In the genomic region with DNA sequence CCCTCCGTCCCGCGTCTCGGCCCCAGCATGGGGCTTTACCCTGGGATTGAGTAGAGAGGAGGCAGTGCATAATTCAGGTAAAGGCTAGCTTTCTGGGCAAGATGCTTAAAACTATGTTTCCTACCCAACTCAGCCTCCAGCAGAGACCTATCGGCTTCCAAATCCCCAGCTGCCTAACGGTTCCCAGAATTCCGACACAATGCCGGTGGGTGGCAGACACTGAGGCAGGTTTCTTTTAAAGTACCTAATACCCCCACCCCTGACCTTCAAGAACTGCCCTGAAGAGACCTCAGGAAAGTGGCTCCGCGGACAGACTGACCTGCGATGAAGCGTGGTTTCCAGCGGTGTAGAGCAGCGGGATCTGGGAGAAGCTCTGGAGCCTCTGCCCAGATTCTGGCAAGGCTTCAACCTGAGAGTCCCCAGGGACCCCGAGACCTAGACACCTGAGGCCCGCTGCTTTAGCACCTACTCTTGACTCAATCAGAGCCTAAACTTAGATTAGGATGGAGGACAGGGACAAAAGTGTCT, we compare ENCODE assay signal across 8 mouse cellular contexts. TPM values are rescaled to one million over a fixed set of nuclear protein-coding genes. Genes with fewer than 3 reads are reported as not detected.
DNase-seq lines count a peak whose midpoint lies in the region; ATAC-seq and TF ChIP-seq lines count a peak whose summit lies in the region.

No protein-coding gene starts in this region.

- 1% methylated on average over 16 of the region's 16 CpGs for WGBS in heart, embryonic 11.5 days (ENCODE audit: insufficient replicate concordance)
- WGBS in hindbrain, embryonic 16.5 days: under 1% methylated on average over 16 of the region's 16 CpGs

- peaks cover 23% of the 10 kb centered on the region for H3K4me1 ChIP-seq in heart, embryonic 11.5 days (ENCODE audit: control insufficient read depth, insufficient read depth, low read length)
- peaks cover 24% of the 10 kb centered on the region for H3K4me1 ChIP-seq in hindbrain, embryonic 16.5 days (ENCODE audit: control insufficient read depth, insufficient read depth, low read depth, low read length)

- H3K27ac ChIP-seq in heart, embryonic 11.5 days (ENCODE audit: low read depth, low read length): no peak overlapping the region
- H3K27ac ChIP-seq in hindbrain, embryonic 16.5 days (ENCODE audit: low read depth, low read length): no peak overlapping the region

- TF ChIP-seq POLR2A in myocyte (IDR thresholded peaks at IDR 0.05; ENCODE audit: insufficient read length, low read depth): no peak

- no peak for DNase-seq in heart, adult 8-10 months (ENCODE audit: low spot score)
- peak; percentile 66 for DNase-seq in embryo, embryonic 10.5 days (ENCODE audit: low spot score)
- DNase-seq in adrenal gland, postnatal 36 days: no peak
- no peak for DNase-seq in left cerebral cortex, postnatal 25 days (ENCODE audit: low spot score in 2 of 2)

- no peaks in the 10 kb centered on the region for H3K36me3 ChIP-seq in heart, embryonic 11.5 days (ENCODE audit: control insufficient read depth, insufficient read depth, low read length)
- no peaks in the 10 kb centered on the region for H3K36me3 ChIP-seq in hindbrain, embryonic 16.5 days (ENCODE audit: control insufficient read depth, insufficient read depth, low read length)
- no peaks in the 10 kb centered on the region for H3K36me3 ChIP-seq in myocyte (ENCODE audit: control insufficient read depth, insufficient read depth)

- intact Hi-C loops in left cerebral cortex, postnatal 25 days (cut with DNase I): no loop called here

- ATAC-seq in heart, embryonic 11.5 days (replicated peaks; ENCODE audit: insufficient number of reproducible peaks, low FRiP score, low TSS enrichment): no peak
- no peak for ATAC-seq in hindbrain, embryonic 16.5 days
- ATAC-seq in CD4-positive, CD25-positive, alpha-beta regulatory T cell, adult 4 months: no peak

- H3ac ChIP-seq in myocyte (ENCODE audit: control insufficient read depth, insufficient read length): peak overlapping the region; percentile 24

- H3K4me2 ChIP-seq in heart, embryonic 11.5 days: peak overlapping the region; percentile 89
- H3K4me2 ChIP-seq in hindbrain, embryonic 16.5 days (ENCODE audit: low read length): peak overlapping the region; percentile 96
- H3K4me2 ChIP-seq in myocyte (ENCODE audit: low read depth): peak overlapping the region; percentile 97

- H3K79me2 ChIP-seq in myocyte (ENCODE audit: control insufficient read depth, insufficient read depth): no peaks in the 10 kb centered on the region

- no peak overlapping the region for H3K9ac ChIP-seq in heart, embryonic 11.5 days (ENCODE audit: low read depth, low read length)
- no peak overlapping the region; the same call in 1 of the 2 replicates for H3K9ac ChIP-seq in hindbrain, embryonic 16.5 days (ENCODE audit: low read depth, low read length)

- peak overlapping the region; percentile 48 for H3K4me3 ChIP-seq in heart, embryonic 11.5 days (ENCODE audit: low read depth, low read length)
- H3K4me3 ChIP-seq in hindbrain, embryonic 16.5 days (ENCODE audit: low read length): peak overlapping the region; percentile 49
- peak overlapping the region; percentile 30 for H3K4me3 ChIP-seq in myocyte

- H3K9me3 ChIP-seq in heart, embryonic 11.5 days (replicated peaks; ENCODE audit: control insufficient read depth, low read length): no peaks in the 10 kb centered on the region
- no peaks in the 10 kb centered on the region for H3K9me3 ChIP-seq in hindbrain, embryonic 16.5 days (ENCODE audit: control insufficient read depth, low read length)

- peaks cover 40% of the 10 kb centered on the region for H3K27me3 ChIP-seq in heart, embryonic 11.5 days (ENCODE audit: control insufficient read depth, insufficient read depth, low read length)
- peaks cover 33% of the 10 kb centered on the region for H3K27me3 ChIP-seq in hindbrain, embryonic 16.5 days (replicated peaks; ENCODE audit: control insufficient read depth, insufficient read depth, low read length)
- H3K27me3 ChIP-seq in myocyte (ENCODE audit: control insufficient read depth, insufficient read depth, insufficient read length): no peaks in the 10 kb centered on the region

TF ChIP-seq in myocyte, 11 proteins besides CTCF, POLR2A, EP300 and RAD21:
- TF ChIP-seq USF1 (IDR thresholded peaks at IDR 0.05; ENCODE audit: low read depth) (no peak), MYOD1 (IDR thresholded peaks at IDR 0.05; ENCODE audit: control insufficient read depth in 1 of 3, insufficient read length in 2 of 3, low read depth in 2 of 3) (no peak), MYOG (IDR thresholded peaks at IDR 0.05; ENCODE audit: control insufficient read depth in 1 of 3, insufficient read depth in 1 of 3, insufficient read length in 2 of 3, low read depth in 2 of 3) (no peak), MAX (IDR thresholded peaks at IDR 0.05; ENCODE audit: low read depth) (no peak), SRF (IDR thresholded peaks at IDR 0.05; ENCODE audit: control insufficient read depth, insufficient read length, low read depth) (no peak), REST (IDR thresholded peaks at IDR 0.05; ENCODE audit: insufficient read depth, insufficient read length) (no peak), TCF12 (IDR thresholded peaks at IDR 0.05; ENCODE audit: insufficient read depth, poor library complexity, severe bottlenecking) (no peak), TCF3 (IDR thresholded peaks at IDR 0.05; ENCODE audit: insufficient read length, low read depth) (no peak), E2F4 (IDR thresholded peaks at IDR 0.05; ENCODE audit: insufficient read depth) (no peak), CEBPB (IDR thresholded peaks at IDR 0.05; ENCODE audit: insufficient read depth, poor library complexity, severe bottlenecking) (no peak)

RNA-seq across cellular contexts. Expression of a gene that starts 0.4 kb away (rescaled TPM):
- polyA plus RNA-seq in heart, embryonic 11.5 days (2014; fragmentation: Nextera tagmentation; extraction: Ambion mirVana): 2.1 TPM in 2 replicates
- total RNA-seq in heart, adult 8-10 months (2022): 1 to 10 TPM; 3.7 to 7.4 (median 4.5) TPM
- 7.3 and 9.0 TPM in 2 replicates for polyA plus RNA-seq in hindbrain, embryonic 16.5 days (2015; fragmentation: Nextera tagmentation; extraction: Ambion mirVana)
- 2.5 TPM for polyA plus RNA-seq in myocyte (2012; fragmentation: generic; extraction: Trizol)
- total RNA-seq in adrenal gland, postnatal 36 days (2021): 10 to 100 TPM; 33.9 to 38.1 TPM
- not detected for polyA plus RNA-seq in CD4-positive, CD25-positive, alpha-beta regulatory T cell, adult 4 months (2017; shearing (Covaris generic))
- total RNA-seq in left cerebral cortex, postnatal 25 days (2021): 1 to 10 TPM; 2.3 to 3.0 TPM
